Mouse (Mus musculus) Muller cell, postnatal 12 days (primary cell): ENCODE results near the gene Vamp8.

Source experiments
- DNase-seq: peaks from one replicate; pipeline ENCODE4 v3.0.0-alpha.2; 2015; ENCODE audit errors: inconsistent ontology term

Gene Vamp8

GRCm38 (mm10) chr6:72389941-72390771 lies at the start of gene Vamp8:
TSS of gene Vamp8 (minus strand) at chr6:72390703.
- peak; percentile 93 for DNase-seq

GRCm38 (mm10) chr6:72439355-72440185 lies 49.1 kb upstream of the Vamp8 start, which contains the start of gene Mat2a:
TSS of gene Mat2a (minus strand) at chr6:72439558.
- DNase-seq, result peak; percentile 97

- DNase-seq, result peak; percentile 90
Observed at GRCm38 (mm10) chr6:72438862-72439354, 48.4 kb upstream of the Vamp8 start.

GRCm38 (mm10) chr6:72438226-72438625 lies 47.7 kb upstream of the Vamp8 start:
- DNase-seq, result no peak

- no peak for DNase-seq
Observed at GRCm38 (mm10) chr6:72432153-72432552, 41.6 kb upstream of the Vamp8 start.

GRCm38 (mm10) chr6:72430989-72431921 lies 40.8 kb upstream of the Vamp8 start:
- DNase-seq, result peak; percentile 46

- DNase-seq, result no peak
Observed at GRCm38 (mm10) chr6:72429061-72429842, 38.7 kb upstream of the Vamp8 start.

- DNase-seq, result peak; percentile 63
Observed at GRCm38 (mm10) chr6:72428036-72428435, 37.5 kb upstream of the Vamp8 start.

- no peak for DNase-seq
Observed at GRCm38 (mm10) chr6:72425646-72426045, 35.1 kb upstream of the Vamp8 start.

- no peak for DNase-seq
Observed at GRCm38 (mm10) chr6:72420901-72421300, 30.4 kb upstream of the Vamp8 start.

GRCm38 (mm10) chr6:72419806-72420205 lies 29.3 kb upstream of the Vamp8 start:
- no peak for DNase-seq

- DNase-seq, result no peak
Observed at GRCm38 (mm10) chr6:72418279-72418678, 27.8 kb upstream of the Vamp8 start.

GRCm38 (mm10) chr6:72415964-72416772 lies 25.7 kb upstream of the Vamp8 start:
- DNase-seq, result no peak

GRCm38 (mm10) chr6:72415181-72415580 lies 24.7 kb upstream of the Vamp8 start:
- DNase-seq, result no peak

- DNase-seq, result peak; percentile 96
Observed at GRCm38 (mm10) chr6:72414076-72414756, 23.7 kb upstream of the Vamp8 start, which contains the start of gene Ggcx. TSS of gene Ggcx (plus strand) at chr6:72414308.

- no peak for DNase-seq
Observed at GRCm38 (mm10) chr6:72410518-72410917, 20.0 kb upstream of the Vamp8 start.

GRCm38 (mm10) chr6:72410003-72410402 lies 19.5 kb upstream of the Vamp8 start:
- DNase-seq, result no peak

- DNase-seq, result peak; percentile 42
Observed at GRCm38 (mm10) chr6:72409567-72409966, 19.1 kb upstream of the Vamp8 start.

- DNase-seq, result peak; percentile 91
Observed at GRCm38 (mm10) chr6:72407119-72407518, 16.6 kb upstream of the Vamp8 start.
